Mouse (Mus musculus) hindbrain, embryonic 13.5 days (tissue): Measurements from ENCODE around the gene Gfer. TPM values are rescaled to one million over a fixed set of nuclear protein-coding genes. Genes with fewer than 3 reads are reported as not detected.
A peak's percentile ranks its signal among the peaks of the same experiment; 100 is the strongest.
"Not testable (repeated sequence)": the region's sequence is repeated elsewhere in the genome, so short reads cannot be mapped to it uniquely, and the experiment has no call there.

ENCODE experiments used
- ATAC-seq: fragments of 200-750 bp; cut with Nextera tagmentation; 2 replicates; pipeline ENCODE4 v1.8.0; 2017; ENCODE audit warnings: moderate TSS enrichment; ENCODE audit not compliant: low FRiP score
- H3K27ac ChIP-seq: fragments of 300-500 bp; sonication (generic); 2 replicates; pipeline ENCODE4 v1.5.1; 2015; ENCODE audit warnings: inconsistent platforms, mild to moderate bottlenecking, moderate library complexity
- H3K27me3 ChIP-seq: fragments of 300-500 bp; sonication (generic); 2 replicates; pipeline ENCODE4 v1.6.1; 2015; ENCODE audit warnings: mild to moderate bottlenecking, inconsistent platforms
- H3K36me3 ChIP-seq: fragments of 300-500 bp; sonication (generic); 2 replicates; pipeline ENCODE4 v1.6.1; 2015; ENCODE audit warnings: mild to moderate bottlenecking, inconsistent platforms
- H3K4me1 ChIP-seq: fragments of 300-500 bp; sonication (generic); replicated peaks from 2 replicates; pipeline ENCODE4 v1.6.1; 2015; ENCODE audit warnings: inconsistent platforms
- H3K4me2 ChIP-seq: fragments of 300-500 bp; sonication (generic); 2 replicates; pipeline ENCODE4 v1.6.1; 2015; ENCODE audit warnings: inconsistent platforms, mild to moderate bottlenecking, moderate library complexity
- H3K4me3 ChIP-seq: fragments of 300-500 bp; sonication (generic); 2 replicates; pipeline ENCODE4 v1.5.1; 2015; ENCODE audit warnings: mild to moderate bottlenecking, inconsistent platforms
- H3K9ac ChIP-seq: fragments of 300-500 bp; sonication (generic); 2 replicates; pipeline ENCODE4 v1.6.1; 2015; ENCODE audit warnings: mild to moderate bottlenecking, inconsistent platforms
- H3K9me3 ChIP-seq: fragments of 300-500 bp; sonication (generic); 2 replicates; pipeline ENCODE4 v1.6.1; 2016; ENCODE audit warnings: inconsistent platforms
- WGBS: fragments of 180-500 bp; shearing (Covaris S2); methylation state at CpG from one replicate; pipeline ENCODE4 v1.1.7; 2015; 5-methylcytosine and 5-hydroxymethylcytosine counted together
- polyA plus RNA-seq: library from polyadenylated mRNA; unstranded; fragments of >200 nt; fragmentation: Nextera tagmentation; extraction: Ambion mirVana; gene quantifications from 2 replicates; pipeline ENCODE4 v1.2.1, GENCODE M21; 2015

Gfer gene
- polyA plus RNA-seq, 1 experiment from 2014 or later = 38.9 TPM

GRCm38 (mm10) chr17:24732233-24732935, 36.4 kb upstream of the Gfer start:
- H3K9ac ChIP-seq = 0 out of 2 replicates have a peak overlapping the region, but pooled peaks have one; percentile 4
- no peak for ATAC-seq
- peaks cover 18% of the 10 kb centered on the region for H3K4me1 ChIP-seq
- no peak overlapping the region for H3K4me3 ChIP-seq
- peaks cover 23% of the 10 kb centered on the region; the same call in 1 of the 2 replicates for H3K27me3 ChIP-seq
- WGBS = 78% methylated on average over 12 of the region's 12 CpGs
- no peaks in the 10 kb centered on the region for H3K9me3 ChIP-seq
- H3K36me3 ChIP-seq = no peaks in the 10 kb centered on the region
- H3K4me2 ChIP-seq = no peak overlapping the region
- no peak overlapping the region for H3K27ac ChIP-seq

GRCm38 (mm10) chr17:24730787-24731186, 34.8 kb upstream of the Gfer start:
- WGBS = 83% methylated on average over 14 of the region's 14 CpGs

GRCm38 (mm10) chr17:24729067-24729466, 33.1 kb upstream of the Gfer start:
- peaks cover 25% of the 10 kb centered on the region; the same call in 1 of the 2 replicates for H3K27me3 ChIP-seq
- H3K36me3 ChIP-seq = no peaks in the 10 kb centered on the region
- no peak overlapping the region for H3K9ac ChIP-seq
- H3K4me2 ChIP-seq = no peak overlapping the region
- ATAC-seq = no peak
- no peak overlapping the region for H3K27ac ChIP-seq
- H3K9me3 ChIP-seq = no peaks in the 10 kb centered on the region
- 83% methylated on average over 6 of the region's 6 CpGs for WGBS
- no peak overlapping the region for H3K4me3 ChIP-seq
- H3K4me1 ChIP-seq = no peaks in the 10 kb centered on the region

More at GRCm38 (mm10) chr17:24730787-24731186, 34.8 kb upstream of the Gfer start:
- ATAC-seq = no peak
- Histone ChIP-seq H3K4me3 (no peak overlapping the region), H3K9me3 (no peaks in the 10 kb centered on the region), H3K4me1 (peaks cover 3% of the 10 kb centered on the region), H3K36me3 (no peaks in the 10 kb centered on the region), H3K27ac (no peak overlapping the region), H3K9ac (no peak overlapping the region), H3K4me2 (no peak overlapping the region), H3K27me3 (peaks cover 25% of the 10 kb centered on the region; the same call in 1 of the 2 replicates)

GRCm38 (mm10) chr17:24728184-24728583, 32.2 kb upstream of the Gfer start:
- WGBS = 76% methylated on average over 17 of the region's 17 CpGs
- ATAC-seq = no peak
- no peaks in the 10 kb centered on the region for H3K36me3 ChIP-seq
- no peak overlapping the region for H3K4me2 ChIP-seq
- H3K4me1 ChIP-seq = peaks cover 6% of the 10 kb centered on the region
- no peak overlapping the region for H3K4me3 ChIP-seq
- H3K9me3 ChIP-seq = no peaks in the 10 kb centered on the region
- H3K9ac ChIP-seq = 0 out of 2 replicates have a peak overlapping the region, but pooled peaks have one; percentile 29
- no peak overlapping the region for H3K27ac ChIP-seq
- peaks cover 25% of the 10 kb centered on the region; the same call in 1 of the 2 replicates for H3K27me3 ChIP-seq

- no peak for ATAC-seq
- Histone ChIP-seq H3K9me3 (no peaks in the 10 kb centered on the region), H3K36me3 (peaks cover under 1% of the 10 kb centered on the region; the same call in 1 of the 2 replicates), H3K4me3 (no peak within 1 kb of the TSS), H3K4me2 (no peak within 1 kb of the TSS), H3K9ac (0 out of 2 replicates have a peak within 1 kb of the TSS, but pooled peaks have one; percentile 29), H3K27me3 (peaks cover 23% of the 10 kb centered on the region; the same call in 1 of the 2 replicates), H3K4me1 (peaks cover 11% of the 10 kb centered on the region), H3K27ac (no peak within 1 kb of the TSS)
- 80% methylated on average over 2 of the region's 2 CpGs for WGBS
These were observed 31.7 kb upstream of the Gfer start, which contains the start of gene Rpl3l for GRCm38 (mm10) chr17:24727618-24728017. Gene Rpl3l (plus strand): TSS chr17:24727820.

- Histone ChIP-seq H3K4me2 (no peak overlapping the region), H3K27me3 (peaks cover 15% of the 10 kb centered on the region; the same call in 1 of the 2 replicates), H3K4me3 (no peak overlapping the region), H3K36me3 (peaks cover 16% of the 10 kb centered on the region), H3K4me1 (peaks cover 28% of the 10 kb centered on the region), H3K9me3 (no peaks in the 10 kb centered on the region), H3K27ac (no peak overlapping the region), H3K9ac (no peak overlapping the region)
- no peak for ATAC-seq
- WGBS = 75% methylated on average over 3 of the region's 3 CpGs
These were observed 29.9 kb upstream of the Gfer start for GRCm38 (mm10) chr17:24725637-24726390.

GRCm38 (mm10) chr17:24724184-24724583, 28.2 kb upstream of the Gfer start, which contains the start of gene Ndufb10:
Gene Ndufb10 (minus strand): TSS chr17:24724478.
- Histone ChIP-seq H3K9ac (peak within 1 kb of the TSS; percentile 94), H3K4me3 (peak within 1 kb of the TSS; percentile 87), H3K27me3 (peaks cover 14% of the 10 kb centered on the region; the same call in 1 of the 2 replicates), H3K27ac (peak within 1 kb of the TSS; percentile 89), H3K36me3 (peaks cover 16% of the 10 kb centered on the region), H3K4me2 (peak within 1 kb of the TSS; percentile 84), H3K4me1 (peaks cover 31% of the 10 kb centered on the region), H3K9me3 (no peaks in the 10 kb centered on the region)
- peak; percentile 78 for ATAC-seq
- under 1% methylated on average over 30 of the region's 30 CpGs for WGBS

GRCm38 (mm10) chr17:24723881-24724180, 27.9 kb upstream of the Gfer start:
- H3K9me3 ChIP-seq = no peaks in the 10 kb centered on the region
- H3K4me2 ChIP-seq = peak overlapping the region; percentile 84
- peaks cover 14% of the 10 kb centered on the region; the same call in 1 of the 2 replicates for H3K27me3 ChIP-seq
- peaks cover 35% of the 10 kb centered on the region for H3K4me1 ChIP-seq
- ATAC-seq = no peak
- H3K36me3 ChIP-seq = peaks cover 16% of the 10 kb centered on the region
- peak overlapping the region; percentile 94 for H3K9ac ChIP-seq
- WGBS = under 1% methylated on average over 15 of the region's 15 CpGs
- H3K4me3 ChIP-seq = peak overlapping the region; percentile 87
- peak overlapping the region; percentile 89 for H3K27ac ChIP-seq

GRCm38 (mm10) chr17:24723122-24723880, 27.3 kb upstream of the Gfer start:
- Histone ChIP-seq H3K4me3 (peak overlapping the region; percentile 87), H3K9ac (peak overlapping the region; percentile 94), H3K4me1 (peaks cover 39% of the 10 kb centered on the region), H3K4me2 (peak overlapping the region; percentile 84), H3K27me3 (peaks cover 10% of the 10 kb centered on the region; the same call in 1 of the 2 replicates), H3K27ac (peak overlapping the region; percentile 89), H3K9me3 (no peaks in the 10 kb centered on the region), H3K36me3 (peaks cover 16% of the 10 kb centered on the region)
- ATAC-seq = no peak
- 6% methylated on average over 12 of the region's 12 CpGs for WGBS

GRCm38 (mm10) chr17:24722220-24722924, 26.4 kb upstream of the Gfer start:
- peaks cover 24% of the 10 kb centered on the region for H3K36me3 ChIP-seq
- no peak overlapping the region for H3K27ac ChIP-seq
- peaks cover 39% of the 10 kb centered on the region for H3K4me1 ChIP-seq
- peak overlapping the region; percentile 94; the same call in 1 of the 2 replicates for H3K9ac ChIP-seq
- WGBS = 36% methylated on average over 13 of the region's 13 CpGs
- ATAC-seq = no peak
- no peaks in the 10 kb centered on the region for H3K9me3 ChIP-seq
- peak overlapping the region; percentile 1; the same call in 1 of the 2 replicates for H3K4me3 ChIP-seq
- H3K4me2 ChIP-seq = peak overlapping the region; percentile 84
- 0 out of 2 replicates have a peak, but pooled peaks cover 2% of the 10 kb centered on the region for H3K27me3 ChIP-seq

GRCm38 (mm10) chr17:24721383-24721955, 25.5 kb upstream of the Gfer start:
- WGBS = 73% methylated on average over 7 of the region's 7 CpGs

More at GRCm38 (mm10) chr17:24721383-24721955, 25.5 kb upstream of the Gfer start:
- H3K27me3 ChIP-seq, ATAC-seq, H3K9me3 ChIP-seq, H3K27ac ChIP-seq: not testable (repeated sequence)
- peak overlapping the region; percentile 72 for H3K4me3 ChIP-seq
- peak overlapping the region; percentile 68 for H3K9ac ChIP-seq
- peaks cover 30% of the 10 kb centered on the region for H3K36me3 ChIP-seq
- H3K4me2 ChIP-seq = peak overlapping the region; percentile 93
- peaks cover 39% of the 10 kb centered on the region for H3K4me1 ChIP-seq
